Mouse (Mus musculus): ENCODE measurements around the gene Baz1b.

GRCm38 (mm10) chr5:135246531-135246930 is 59.5 kb downstream of the Baz1b start:
- TF ChIP-seq CTCF (IDR thresholded peaks at IDR 0.05; ENCODE audit: low read depth) = no peak
- TF ChIP-seq EP300 (IDR thresholded peaks at IDR 0.05; ENCODE audit: low read depth) = no peak
